Mouse (Mus musculus) small intestine, adult 2 months (tissue): ENCODE data around the gene Clic3. TPM values are rescaled to one million over a fixed set of nuclear protein-coding genes. Genes with fewer than 3 reads are reported as not detected.

ENCODE experiments used
- H3K27ac ChIP-seq: fragments of 200-500 bp; 2 replicates; pipeline ENCODE4 v1.5.1; 2012; ENCODE audit warnings: low read depth, low read length, control low read depth, inconsistent platforms; ENCODE audit not compliant: insufficient read depth
- H3K27me3 ChIP-seq: fragments of 200-500 bp; 2 replicates; pipeline ENCODE4 v1.6.1; 2012; ENCODE audit warnings: mild to moderate bottlenecking, moderate library complexity, low read length, inconsistent platforms; ENCODE audit not compliant: control insufficient read depth, insufficient read depth
- H3K36me3 ChIP-seq: fragments of 200-500 bp; 2 replicates; pipeline ENCODE4 v1.6.1; 2012; ENCODE audit warnings: mild to moderate bottlenecking, low read length, control low read depth, inconsistent platforms; ENCODE audit not compliant: control insufficient read depth, insufficient read depth
- H3K4me1 ChIP-seq: fragments of 200-500 bp; 2 replicates; pipeline ENCODE4 v1.6.1; 2012; ENCODE audit warnings: low read length, inconsistent platforms, mixed read lengths; ENCODE audit not compliant: control insufficient read depth, insufficient read depth, insufficient read length
- H3K4me3 ChIP-seq: fragments of 200-500 bp; 2 replicates; pipeline ENCODE4 v1.5.1; 2012; ENCODE audit warnings: low read depth, mild to moderate bottlenecking, control low read depth, inconsistent platforms, low read length, moderate library complexity
- CTCF ChIP-seq: fragments of 200-500 bp; IDR thresholded peaks from 2 replicates; pipeline ENCODE4 v1.5.1; 2012; ENCODE audit warnings: low read depth, mild to moderate bottlenecking, control low read depth, inconsistent platforms, low read length, moderate library complexity, mixed read lengths; ENCODE audit not compliant: insufficient replicate concordance, insufficient read length; ENCODE audit errors: extremely low read depth
- POLR2A ChIP-seq: fragments of 200-500 bp; IDR thresholded peaks from 2 replicates; pipeline ENCODE4 v1.6.1; 2012; ENCODE audit warnings: low read depth, mild to moderate bottlenecking, control low read depth, inconsistent platforms, low read length, moderate library complexity
- WGBS: fragments of 180-500 bp; shearing (Covaris S2); methylation state at CpG from one replicate; pipeline ENCODE4 v1.1.7; 2018; 5-methylcytosine and 5-hydroxymethylcytosine counted together
- polyA plus RNA-seq: library from polyadenylated mRNA; depleted of rRNA; stranded (reverse); fragments of >200 nt; gene quantifications from 2 replicates; pipeline ENCODE4 v1.2.3, GENCODE M21; 2012

Clic3 gene
- polyA plus RNA-seq, 1 experiment: 0.38 TPM

- H3K36me3 ChIP-seq: no peaks in the 10 kb centered on the region
- H3K27me3 ChIP-seq: no peaks in the 10 kb centered on the region
- no peak overlapping the region for H3K4me3 ChIP-seq
- no peak overlapping the region for H3K27ac ChIP-seq
- no peak for TF ChIP-seq POLR2A
- no peak for TF ChIP-seq CTCF
- 92% methylated on average over 2 of the region's 2 CpGs for WGBS
- H3K4me1 ChIP-seq: no peaks in the 10 kb centered on the region
Observed at GRCm38 (mm10) chr2:25472550-25472949, 15.9 kb downstream of the Clic3 start.

DNA sequence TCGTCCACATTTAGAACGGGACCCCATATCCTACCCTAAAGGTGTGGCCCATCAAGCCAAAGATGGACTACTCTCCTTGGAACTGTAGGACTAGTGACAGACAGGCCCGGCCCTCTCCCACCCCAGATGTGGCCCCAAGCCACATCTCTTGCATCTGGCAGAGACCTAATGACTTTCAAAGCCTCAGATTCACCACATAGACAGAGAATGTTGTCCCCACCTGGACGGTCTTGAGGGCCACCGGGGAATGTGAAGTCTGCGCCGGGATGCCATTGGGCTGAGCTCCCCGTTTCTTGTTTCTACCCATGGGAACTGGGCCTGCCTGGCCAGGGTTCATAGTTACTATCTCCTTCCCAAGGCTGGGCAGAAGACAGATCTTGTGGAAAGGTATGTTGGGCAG, 20.9 kb downstream of the Clic3 start:
- H3K27me3 ChIP-seq: no peaks in the 10 kb centered on the region
- H3K27ac ChIP-seq: no peak overlapping the region
- no peaks in the 10 kb centered on the region for H3K36me3 ChIP-seq
- no peak for TF ChIP-seq POLR2A
- TF ChIP-seq CTCF: no peak
- H3K4me1 ChIP-seq: peaks cover 7% of the 10 kb centered on the region; the same call in 1 of the 2 replicates
- H3K4me3 ChIP-seq: no peak overlapping the region
- 96% methylated on average over 8 of the region's 8 CpGs for WGBS

- Histone ChIP-seq H3K4me3 (no peak overlapping the region), H3K36me3 (no peaks in the 10 kb centered on the region), H3K4me1 (peaks cover 7% of the 10 kb centered on the region; the same call in 1 of the 2 replicates), H3K27ac (no peak overlapping the region), H3K27me3 (no peaks in the 10 kb centered on the region)
- no peak for TF ChIP-seq POLR2A
- WGBS: 88% methylated on average over 3 of the region's 3 CpGs
Observed at GRCm38 (mm10) chr2:25477967-25478675, 21.5 kb downstream of the Clic3 start.

DNA sequence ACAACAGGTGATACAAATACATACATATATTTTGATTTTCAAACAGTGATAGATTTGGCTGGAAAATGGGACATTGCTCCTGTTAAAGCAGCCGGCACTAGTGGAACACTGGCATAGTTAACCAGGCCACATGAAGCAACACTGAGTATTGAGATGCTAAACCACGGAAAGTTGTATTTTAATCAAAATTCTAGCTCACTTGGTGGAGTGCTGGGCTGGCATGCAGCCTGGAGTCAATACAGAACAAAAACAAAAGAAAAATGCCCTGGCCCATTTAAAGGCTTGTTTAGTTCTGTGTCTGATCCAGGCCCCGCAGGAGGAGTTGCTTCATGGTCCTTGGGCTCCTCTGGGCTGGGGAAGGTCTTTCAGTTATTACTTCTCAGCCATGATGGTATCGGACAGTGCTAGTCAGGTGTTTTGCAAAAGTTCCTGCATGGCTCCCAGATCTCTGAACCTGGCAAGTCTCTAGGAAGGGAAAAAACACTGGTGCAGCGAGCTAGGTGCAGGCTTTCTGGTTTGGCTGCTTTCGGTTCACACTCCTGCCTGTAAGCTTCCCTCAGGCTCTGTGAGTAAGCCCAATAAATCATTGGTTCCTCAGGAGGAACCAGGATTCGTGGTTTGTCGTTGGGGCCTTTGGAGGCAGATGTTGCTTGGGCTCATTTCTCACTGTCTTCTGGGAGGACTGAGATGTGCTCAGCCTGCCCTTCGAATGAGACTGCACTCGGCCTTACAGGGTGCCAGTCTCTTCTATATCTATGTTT, 23.1 kb downstream of the Clic3 start:
- H3K36me3 ChIP-seq: no peaks in the 10 kb centered on the region
- 29% methylated on average over 10 of the region's 10 CpGs for WGBS
- TF ChIP-seq POLR2A (no peak), CTCF (no peak)
- no peaks in the 10 kb centered on the region for H3K27me3 ChIP-seq
- no peak overlapping the region for H3K4me3 ChIP-seq
- H3K27ac ChIP-seq: peak overlapping the region; percentile 76
- H3K4me1 ChIP-seq: peaks cover 8% of the 10 kb centered on the region; the same call in 1 of the 2 replicates

- no peaks in the 10 kb centered on the region for H3K36me3 ChIP-seq
- WGBS: 74% methylated on average over 1 of the region's 1 CpGs
- H3K27ac ChIP-seq: peak overlapping the region; percentile 76
- peaks cover 15% of the 10 kb centered on the region for H3K4me1 ChIP-seq
- no peak overlapping the region for H3K4me3 ChIP-seq
- H3K27me3 ChIP-seq: no peaks in the 10 kb centered on the region
- TF ChIP-seq CTCF (no peak), POLR2A (no peak)
Observed at GRCm38 (mm10) chr2:25480541-25480940, 23.9 kb downstream of the Clic3 start.

DNA sequence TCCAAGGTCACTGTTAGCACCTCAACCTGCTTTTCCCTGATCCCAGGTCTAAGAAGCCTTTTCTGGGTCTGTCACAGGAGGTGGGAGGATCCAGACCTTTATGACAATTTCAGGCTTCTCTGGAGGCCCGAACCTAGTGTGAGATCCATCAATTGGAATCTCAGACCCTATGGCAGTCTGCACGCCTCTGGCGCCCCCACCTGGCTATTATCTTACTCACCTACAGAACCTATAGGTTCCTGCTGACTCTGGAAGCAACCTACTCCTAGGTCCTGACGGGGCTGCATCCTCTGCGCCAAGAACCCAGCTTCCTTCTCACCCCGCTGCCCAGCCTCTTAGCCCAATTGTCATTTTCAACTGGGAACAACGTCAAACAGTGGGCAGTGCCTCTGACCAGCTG, 26.3 kb downstream of the Clic3 start:
- H3K36me3 ChIP-seq: no peaks in the 10 kb centered on the region
- no peak overlapping the region for H3K4me3 ChIP-seq
- H3K27ac ChIP-seq: no peak overlapping the region
- no peaks in the 10 kb centered on the region for H3K27me3 ChIP-seq
- peaks cover 19% of the 10 kb centered on the region for H3K4me1 ChIP-seq
- peak; percentile 69; the same call in 1 of the 2 replicates for TF ChIP-seq CTCF
- no peak for TF ChIP-seq POLR2A
- 24% methylated on average over 7 of the region's 7 CpGs for WGBS

DNA sequence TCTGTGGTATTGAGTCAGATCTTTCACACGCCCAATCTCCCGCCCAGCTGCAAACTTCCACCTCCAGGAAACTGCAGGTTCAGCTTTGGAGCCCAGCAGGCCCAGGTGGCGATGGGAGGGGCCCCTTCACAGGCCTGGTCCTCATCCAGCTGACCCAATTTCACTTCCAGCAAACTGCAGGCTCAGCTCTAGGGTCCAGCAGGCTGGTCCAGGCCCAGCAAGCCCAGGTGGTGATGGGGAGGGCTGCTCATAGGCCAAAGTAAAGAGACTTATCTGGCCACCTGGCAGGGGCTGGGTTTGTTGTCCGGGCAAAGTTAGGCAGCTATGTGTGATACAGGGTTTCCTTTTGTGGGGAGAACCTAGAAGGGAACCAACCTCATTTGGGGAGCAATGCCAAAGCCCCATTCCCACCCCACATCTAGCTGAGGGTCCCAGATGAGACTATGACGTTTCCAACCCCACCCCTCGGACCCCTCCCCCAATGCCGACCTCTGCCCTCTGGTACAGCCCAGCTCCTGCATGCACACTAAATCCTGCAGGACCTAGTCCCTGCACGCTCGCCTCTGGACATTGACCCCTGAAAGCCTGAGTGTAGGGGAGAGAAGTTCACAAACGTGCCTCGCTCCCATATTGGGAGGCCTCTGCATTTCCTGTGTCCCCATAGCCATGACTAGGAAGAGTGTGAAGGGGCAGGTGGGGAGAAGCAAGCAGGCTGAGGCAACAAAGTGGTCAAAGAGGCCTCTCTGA, 28.4 kb downstream of the Clic3 start:
- no peak; the same call in 1 of the 2 replicates for TF ChIP-seq POLR2A
- no peak for TF ChIP-seq CTCF
- no peaks in the 10 kb centered on the region for H3K27me3 ChIP-seq
- peak overlapping the region; percentile 44; the same call in 1 of the 2 replicates for H3K27ac ChIP-seq
- H3K36me3 ChIP-seq: no peaks in the 10 kb centered on the region
- peaks cover 14% of the 10 kb centered on the region for H3K4me1 ChIP-seq
- 24% methylated on average over 11 of the region's 11 CpGs for WGBS
- no peak overlapping the region for H3K4me3 ChIP-seq
